Mouse (Mus musculus): ENCODE measurements around the gene Hao2.

GRCm38 (mm10) chr3:98855160-98855559 is 37.9 kb downstream of the Hao2 start:
- TF ChIP-seq CTCF (IDR thresholded peaks at IDR 0.05; ENCODE audit: control insufficient read depth, insufficient read depth, insufficient read length) (no peak), MAX (IDR thresholded peaks at IDR 0.05) (no peak), CEBPB (IDR thresholded peaks at IDR 0.05; ENCODE audit: low read depth) (no peak), MYOG (IDR thresholded peaks at IDR 0.05; ENCODE audit: control insufficient read depth, extremely low read depth, insufficient read length) (no peak), USF1 (IDR thresholded peaks at IDR 0.05; ENCODE audit: low read depth) (no peak), MYOD1 (IDR thresholded peaks at IDR 0.05; ENCODE audit: control insufficient read depth, insufficient read length, low read depth) (no peak)
